Mouse (Mus musculus) MEL (cell line): ENCODE measurements around the gene Arnt2. TPM values are rescaled to one million over a fixed set of nuclear protein-coding genes. Genes with fewer than 3 reads are reported as not detected.

Source experiments
- DNase-seq: peaks from one replicate; pipeline ENCODE4 v3.0.0; 2011; ENCODE audit warnings: low read depth, low spot score
- H3K27ac ChIP-seq: 2 replicates; pipeline ENCODE4 v1.5.1; 2012; ENCODE audit warnings: low read depth, mild to moderate bottlenecking, control low read depth, low read length, moderate library complexity; ENCODE audit not compliant: control insufficient read depth
- H3K27me3 ChIP-seq, 2 experiments: fragments of 150-350 bp in 1 of 2; sonication (generic) in 1 of 2; 2 replicates each; pipeline ENCODE4 v1.6.1; 2012; ENCODE audit warnings: low read length in 2 of 2, mild to moderate bottlenecking in 2 of 2, improper control_type of control experiment in 1 of 2, moderate library complexity in 1 of 2; ENCODE audit not compliant: insufficient read depth in 2 of 2, control insufficient read depth in 1 of 2
- H3K36me3 ChIP-seq, 2 experiments: 2 replicates each; pipeline ENCODE4 v1.6.1; 2012 to 2014; ENCODE audit warnings: low read length in 2 of 2, improper control_type of control experiment in 1 of 2, inconsistent platforms in 1 of 2, mild to moderate bottlenecking in 1 of 2; ENCODE audit not compliant: insufficient read depth in 2 of 2, control insufficient read depth in 1 of 2
- H3K4me1 ChIP-seq, 2 experiments: fragments of 150-350 bp in 1 of 2; sonication (generic) in 1 of 2; 2 replicates each; pipeline ENCODE4 v1.6.1; 2012; ENCODE audit warnings: low read length in 2 of 2, improper control_type of control experiment in 1 of 2, mild to moderate bottlenecking in 1 of 2; ENCODE audit not compliant: insufficient read depth in 2 of 2, control insufficient read depth in 1 of 2
- H3K4me3 ChIP-seq, 2 experiments: fragments of 150-350 bp in 1 of 2; sonication (generic) in 1 of 2; 2 replicates each; pipeline ENCODE4 v1.5.1; 2012; ENCODE audit warnings: low read depth in 2 of 2, low read length in 2 of 2, mild to moderate bottlenecking in 2 of 2, moderate library complexity in 2 of 2, control low read depth in 1 of 2, improper control_type of control experiment in 1 of 2; ENCODE audit not compliant: control insufficient read depth in 1 of 2, insufficient read depth in 1 of 2
- H3K79me2 ChIP-seq: 2 replicates; pipeline ENCODE4 v1.6.1; 2012; ENCODE audit warnings: mild to moderate bottlenecking, low read length, moderate library complexity; ENCODE audit not compliant: control insufficient read depth, poor library complexity, insufficient read depth
- H3K9ac ChIP-seq: 2 replicates; pipeline ENCODE4 v1.6.1; 2012; ENCODE audit warnings: low read depth, mild to moderate bottlenecking, control low read depth, low read length, moderate library complexity; ENCODE audit not compliant: control insufficient read depth, poor library complexity, severe bottlenecking
- H3K9me3 ChIP-seq: fragments of 150-350 bp; sonication (generic); replicated peaks from 2 replicates; pipeline ENCODE4 v1.6.1; 2012; ENCODE audit warnings: mild to moderate bottlenecking, low read length, improper control_type of control experiment, moderate library complexity; ENCODE audit not compliant: insufficient read depth
- BHLHE40 ChIP-seq: IDR thresholded peaks from 2 replicates; pipeline ENCODE4 v1.6.1; 2012; ENCODE audit warnings: low read depth, mild to moderate bottlenecking, inconsistent platforms, low read length, improper control_type of control experiment, borderline replicate concordance
- CHD1 ChIP-seq: IDR thresholded peaks from 2 replicates; pipeline ENCODE4 v1.6.1; 2012; ENCODE audit warnings: low read depth, mild to moderate bottlenecking, inconsistent platforms, low read length, improper control_type of control experiment
- ELF1 ChIP-seq: IDR thresholded peaks from 2 replicates; pipeline ENCODE4 v1.6.1; 2014; ENCODE audit warnings: low read depth, mild to moderate bottlenecking, inconsistent platforms, low read length, improper control_type of control experiment, moderate library complexity
- EP300 ChIP-seq, 2 experiments: IDR thresholded peaks; 2 replicates each; pipeline ENCODE4 v1.6.1; 2011; ENCODE audit warnings: improper control_type of control experiment in 2 of 2, low read length in 2 of 2, low read depth in 1 of 2, mild to moderate bottlenecking in 1 of 2
- GABPA ChIP-seq: IDR thresholded peaks from 2 replicates; pipeline ENCODE4 v1.6.1; 2012; ENCODE audit warnings: low read depth, mild to moderate bottlenecking, inconsistent platforms, low read length, improper control_type of control experiment, moderate library complexity
- GATA1 ChIP-seq: IDR thresholded peaks from 2 replicates; pipeline ENCODE4 v1.6.1; 2011; ENCODE audit warnings: low read depth, low read length, improper control_type of control experiment
- HCFC1 ChIP-seq: IDR thresholded peaks from 2 replicates; pipeline ENCODE4 v1.6.1; 2012; ENCODE audit warnings: low read depth, mild to moderate bottlenecking, inconsistent platforms, low read length, improper control_type of control experiment, moderate library complexity
- KAT2A ChIP-seq: conservative IDR thresholded peaks from 2 replicates; pipeline ENCODE4 v1.6.1; 2012; ENCODE audit warnings: low read depth, low read length, improper control_type of control experiment, inconsistent platforms
- MAZ ChIP-seq: IDR thresholded peaks from 2 replicates; pipeline ENCODE4 v1.6.1; 2012; ENCODE audit warnings: low read depth, mild to moderate bottlenecking, inconsistent platforms, low read length, improper control_type of control experiment
- MXI1 ChIP-seq: IDR thresholded peaks from 2 replicates; pipeline ENCODE4 v1.6.1; 2011; ENCODE audit warnings: mild to moderate bottlenecking, low read depth, low read length, improper control_type of control experiment
- MYB ChIP-seq: IDR thresholded peaks from 2 replicates; pipeline ENCODE4 v1.6.1; 2011; ENCODE audit warnings: mild to moderate bottlenecking, low read depth, low read length, improper control_type of control experiment
- MYC ChIP-seq: IDR thresholded peaks from 2 replicates; pipeline ENCODE4 v1.6.1; 2011; ENCODE audit warnings: low read depth, mild to moderate bottlenecking, low read length, improper control_type of control experiment, moderate library complexity
- NELFE ChIP-seq: IDR thresholded peaks from 2 replicates; pipeline ENCODE4 v1.6.1; 2011; ENCODE audit warnings: low read depth, low read length, improper control_type of control experiment
- POLR2A ChIP-seq, 2 experiments: IDR thresholded peaks; 2 replicates each; pipeline ENCODE4 v1.6.1; 2011 to 2012; ENCODE audit warnings: low read length in 2 of 2, mild to moderate bottlenecking in 2 of 2, control low read depth in 1 of 2, improper control_type of control experiment in 1 of 2, low read depth in 1 of 2, moderate library complexity in 1 of 2; ENCODE audit not compliant: control insufficient read depth in 1 of 2, insufficient read depth in 1 of 2, poor library complexity in 1 of 2
- POLR2AphosphoS2 ChIP-seq: IDR thresholded peaks from 2 replicates; pipeline ENCODE4 v1.6.1; 2011; ENCODE audit warnings: low read length, improper control_type of control experiment
- RAD21 ChIP-seq: IDR thresholded peaks from 2 replicates; pipeline ENCODE4 v1.6.1; 2011; ENCODE audit warnings: mild to moderate bottlenecking, low read depth, low read length, improper control_type of control experiment
- RCOR1 ChIP-seq: IDR thresholded peaks from 2 replicates; pipeline ENCODE4 v1.6.1; 2012; ENCODE audit warnings: low read depth, mild to moderate bottlenecking, inconsistent platforms, low read length, improper control_type of control experiment
- SIN3A ChIP-seq: IDR thresholded peaks from 2 replicates; pipeline ENCODE4 v1.6.1; 2012; ENCODE audit warnings: low read length, improper control_type of control experiment, inconsistent platforms
- SMC3 ChIP-seq: IDR thresholded peaks from 2 replicates; pipeline ENCODE4 v1.6.1; 2011; ENCODE audit warnings: low read depth, low read length, improper control_type of control experiment
- TAL1 ChIP-seq: IDR thresholded peaks from 2 replicates; pipeline ENCODE4 v1.6.1; 2012; ENCODE audit warnings: mild to moderate bottlenecking, inconsistent platforms, low read length, moderate library complexity, mixed read lengths
- TCF12 ChIP-seq: IDR thresholded peaks from 2 replicates; pipeline ENCODE4 v1.6.1; 2014; ENCODE audit warnings: low read depth, mild to moderate bottlenecking, inconsistent platforms, low read length, improper control_type of control experiment, moderate library complexity
- UBTF ChIP-seq: IDR thresholded peaks from 2 replicates; pipeline ENCODE4 v1.6.1; 2012; ENCODE audit warnings: low read depth, mild to moderate bottlenecking, inconsistent platforms, low read length, improper control_type of control experiment, moderate library complexity, borderline replicate concordance; ENCODE audit not compliant: insufficient read depth
- USF1 ChIP-seq: IDR thresholded peaks from 2 replicates; pipeline ENCODE4 v1.6.1; 2014; ENCODE audit warnings: low read depth, mild to moderate bottlenecking, inconsistent platforms, low read length, improper control_type of control experiment, moderate library complexity
- USF2 ChIP-seq, 2 experiments: IDR thresholded peaks; 2 replicates each; pipeline ENCODE4 v1.6.1; 2011 to 2012; ENCODE audit warnings: improper control_type of control experiment in 2 of 2, low read length in 2 of 2, borderline replicate concordance in 1 of 2, inconsistent platforms in 1 of 2, low read depth in 1 of 2, mild to moderate bottlenecking in 1 of 2; ENCODE audit not compliant: insufficient read depth in 1 of 2
- ZC3H11A ChIP-seq: IDR thresholded peaks from 2 replicates; pipeline ENCODE4 v1.6.1; 2012; ENCODE audit warnings: low read depth, mild to moderate bottlenecking, inconsistent platforms, low read length, improper control_type of control experiment
- ZMIZ1 ChIP-seq: IDR thresholded peaks from 2 replicates; pipeline ENCODE4 v1.6.1; 2012; ENCODE audit warnings: low read depth, mild to moderate bottlenecking, inconsistent platforms, low read length, improper control_type of control experiment, moderate library complexity
- ZNF384 ChIP-seq: IDR thresholded peaks from 2 replicates; pipeline ENCODE4 v1.6.1; 2012; ENCODE audit warnings: low read depth, mild to moderate bottlenecking, inconsistent platforms, low read length, improper control_type of control experiment
- polyA plus RNA-seq, 2 experiments: library from polyadenylated mRNA; stranded (reverse) in 1 of 2; unstranded in 1 of 2; fragments of >175 nt in 1 of 2; fragments of >200 nt in 1 of 2; gene quantifications; 2 replicates each; pipeline versions ENCODE4 v1.2.1 to v1.2.4; 2012; ENCODE audit warnings: low replicate concordance in 2 of 2, low read depth in 1 of 2; ENCODE audit not compliant: insufficient read length in 2 of 2, insufficient read depth in 1 of 2, missing spikeins in 1 of 2
- total RNA-seq: library from RNA; depleted of rRNA; stranded (reverse); fragments of 300-350 nt; gene quantifications from 2 replicates; pipeline ENCODE4 v1.2.3, GENCODE M21; 2012

Gene Arnt2
- total and polyA plus RNA-seq, 3 experiments, result not detected

DNA sequence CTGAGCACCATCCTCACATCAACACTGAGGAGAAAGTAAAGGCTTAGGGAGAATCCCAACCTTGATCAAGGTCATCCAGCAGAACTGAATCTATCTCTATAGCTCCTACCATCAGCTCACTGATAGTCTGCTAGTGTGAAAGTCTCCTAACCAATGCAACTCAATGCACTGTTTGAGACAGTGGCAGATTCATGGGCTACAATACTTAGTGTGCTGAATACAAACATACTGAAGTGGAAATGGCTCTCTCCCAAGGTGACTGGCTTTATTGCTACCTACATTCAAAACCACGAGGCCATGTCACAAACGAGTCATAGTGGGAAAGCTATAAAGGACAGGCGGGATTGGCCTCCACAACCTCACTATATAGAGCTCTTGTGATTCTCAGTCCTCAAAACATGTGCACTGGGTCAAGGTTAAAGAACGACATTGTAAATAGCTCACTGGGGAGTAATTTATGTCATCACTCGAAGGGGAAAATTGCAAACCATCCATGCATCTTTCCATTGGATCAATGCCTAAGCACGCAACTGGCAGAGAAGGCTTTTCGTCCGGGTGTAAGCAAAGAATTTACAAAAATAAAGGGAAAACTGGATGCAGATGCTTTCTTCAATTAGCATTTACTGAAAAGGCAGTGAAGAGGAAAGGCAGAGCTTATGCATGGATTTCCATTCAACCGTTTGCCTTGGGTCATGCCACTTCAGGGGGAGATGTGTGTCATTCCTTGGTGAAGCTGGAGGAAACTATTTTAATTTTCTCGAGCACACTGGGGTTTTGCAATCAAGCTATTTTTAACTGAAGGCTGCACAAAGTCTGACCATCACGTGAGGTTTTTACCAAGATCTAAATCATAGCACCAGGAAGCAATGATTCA, 77.4 kb downstream of the Arnt2 start:
- no peaks in the 10 kb centered on the region for H3K79me2 ChIP-seq
- H3K4me3 ChIP-seq, result no peak overlapping the region
- DNase-seq, result no peak
- no peaks in the 10 kb centered on the region for H3K9me3 ChIP-seq
- H3K27me3 ChIP-seq, result no peaks in the 10 kb centered on the region; a peak in 1 of 4 replicates
- H3K4me1 ChIP-seq, result no peaks in the 10 kb centered on the region
- TF ChIP-seq TCF12 (no peak), NELFE (no peak), RCOR1 (no peak), CHD1 (no peak), SMC3 (no peak), USF1 (no peak), ZMIZ1 (no peak), BHLHE40 (no peak), ELF1 (no peak), HCFC1 (no peak), USF2 (IDR thresholded peaks at IDR 0.05; ENCODE audit: borderline replicate concordance in 1 of 2, insufficient read depth in 1 of 2, low read depth in 1 of 2, low read length in 2 of 2) (no peak), KAT2A (no peak), MXI1 (no peak), POLR2AphosphoS2 (no peak), MYC (no peak), MYB (no peak), POLR2A (IDR thresholded peaks at IDR 0.05; ENCODE audit: control insufficient read depth in 1 of 2, insufficient read depth in 1 of 2, low read depth in 1 of 2, low read length in 2 of 2, poor library complexity in 1 of 2) (no peak), UBTF (no peak), RAD21 (no peak)
- no peaks in the 10 kb centered on the region for H3K36me3 ChIP-seq
- H3K27ac ChIP-seq, result no peak overlapping the region
- H3K9ac ChIP-seq, result no peak overlapping the region

DNA sequence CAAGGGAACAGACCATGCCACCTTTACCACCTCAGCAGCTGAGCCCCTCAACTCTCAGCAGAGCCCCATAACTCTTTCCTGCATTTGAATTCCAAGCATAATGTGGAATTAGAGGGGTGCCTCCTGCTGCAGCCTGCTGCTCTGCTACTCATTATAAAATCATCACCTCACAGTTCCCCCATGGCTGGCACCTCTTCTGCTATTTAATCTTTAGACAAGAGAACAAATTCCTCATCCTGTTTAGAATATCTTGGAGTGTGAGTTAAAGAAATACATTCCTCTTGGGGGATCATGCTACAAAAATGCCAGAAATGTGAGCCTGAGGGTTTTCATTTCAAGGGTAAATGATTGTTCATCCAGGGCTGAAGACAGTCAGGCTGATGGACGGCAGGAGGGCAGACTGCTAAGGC, 80.8 kb downstream of the Arnt2 start:
- TF ChIP-seq ZC3H11A (no peak), NELFE (no peak), MAZ (no peak), GATA1 (no peak), GABPA (no peak), EP300 (IDR thresholded peaks at IDR 0.05; ENCODE audit: low read depth in 1 of 2, low read length in 2 of 2) (no peak), TAL1 (no peak), POLR2A (IDR thresholded peaks at IDR 0.05; ENCODE audit: control insufficient read depth in 1 of 2, insufficient read depth in 1 of 2, low read depth in 1 of 2, low read length in 2 of 2, poor library complexity in 1 of 2) (no peak), ZNF384 (no peak), MYB (no peak), SIN3A (no peak), BHLHE40 (no peak)
- Histone ChIP-seq H3K27me3 (no peaks in the 10 kb centered on the region; a peak in 1 of 4 replicates), H3K4me3 (no peak overlapping the region), H3K4me1 (no peaks in the 10 kb centered on the region), H3K9me3 (no peaks in the 10 kb centered on the region), H3K9ac (no peak overlapping the region), H3K36me3 (no peaks in the 10 kb centered on the region), H3K79me2 (no peaks in the 10 kb centered on the region), H3K27ac (no peak overlapping the region)
- DNase-seq, result no peak
